Comparison of ENCODE assay signal across 8 mouse cellular contexts in genomic region chr1:75168472-75169464, GRCm38 (mm10). TPM values are rescaled to one million over a fixed set of nuclear protein-coding genes. Genes with fewer than 3 reads are reported as not detected.
A peak's percentile ranks its signal among the peaks of the same experiment; 100 is the strongest.
DNase-seq lines count a peak whose midpoint lies in the region; ATAC-seq and TF ChIP-seq lines count a peak whose summit lies in the region.

Gene Zfand2b, plus strand, starts transcription at chr1:75168646.

- H3K27me3 ChIP-seq in Patski: no peaks in the 10 kb centered on the region
- no peaks in the 10 kb centered on the region for H3K27me3 ChIP-seq in hindbrain, embryonic 13.5 days

- H3K9me3 ChIP-seq in hindbrain, embryonic 13.5 days: no peaks in the 10 kb centered on the region

- WGBS in hindbrain, embryonic 13.5 days: under 1% methylated on average over 58 of the region's 59 CpGs

- CTCF ChIA-PET in Patski (lab: Charles Lee): interaction anchor here (1.1 to 1.7 kb wide), 2 partner anchors 11 to 12 kb away, joined by 4 read pairs; partner anchors contain the start of gene Abcb6

- TF ChIP-seq CTCF in Patski (IDR thresholded peaks at IDR 0.05): no peak

- peak; percentile 93 for ATAC-seq in Patski
- peak; percentile 96 for ATAC-seq in hindbrain, embryonic 13.5 days (ENCODE audit: low FRiP score)

- peak within 1 kb of the TSS; percentile 94 for H3K27ac ChIP-seq in hindbrain, embryonic 13.5 days

- peak; percentile 61 for DNase-seq in Patski (ENCODE audit: low read depth, low spot score)
- DNase-seq in cerebellum, postnatal 14 days: peak; percentile 97
- peak; percentile 87 to 93 for DNase-seq in frontal cortex, postnatal 14 days (ENCODE audit: low spot score in 2 of 2)
- peak; percentile 90 to 95 for DNase-seq in layer of hippocampus, postnatal 25 days (ENCODE audit: extremely low spot score in 1 of 2, low spot score in 1 of 2)
- DNase-seq in lung, postnatal 25 days (ENCODE audit: low spot score): peak; percentile 98
- peak; percentile 93 for DNase-seq in retina, embryonic 14.5 days (ENCODE audit: low spot score)
- DNase-seq in thymus, postnatal 4 days: peak; percentile 99

- H3K4me1 ChIP-seq in hindbrain, embryonic 13.5 days (replicated peaks): peaks cover 15% of the 10 kb centered on the region

- peak within 1 kb of the TSS; percentile 75 for H3K4me2 ChIP-seq in hindbrain, embryonic 13.5 days

- H3K9ac ChIP-seq in hindbrain, embryonic 13.5 days: peak within 1 kb of the TSS; percentile 76

- POLR2A ChIA-PET in Patski (lab: Charles Lee): interaction anchor here (0.6 to 1.4 kb wide), 3 partner anchors 9 to 420 kb away, joined by 3 to 5 read pairs (median 3); no protein-coding TSS in a partner anchor

- peaks cover 36% of the 10 kb centered on the region for H3K36me3 ChIP-seq in hindbrain, embryonic 13.5 days

- in situ Hi-C loops in Patski (cut with MboI; ENCODE audit: low pct_unique_long_range_greater_than_20kb): no loop called here

- H3K4me3 ChIP-seq in hindbrain, embryonic 13.5 days: peak within 1 kb of the TSS; percentile 72

RNA-seq across cellular contexts. Expression of gene Zfand2b, which starts in this region (rescaled TPM):
- polyA plus RNA-seq in Patski (2021): 27.0 TPM
- 40.8 and 43.2 TPM in 2 replicates for polyA plus RNA-seq in hindbrain, embryonic 13.5 days (2015; fragmentation: Nextera tagmentation; extraction: Ambion mirVana)
- 10 to 100 TPM; 33.8 to 34.5 TPM for total RNA-seq in layer of hippocampus, postnatal 25 days (2021)

Comparison
In these comparisons a context has a peak if more than half of its experiments do, and no peak if none do; other contexts are left out.
1. Peak in every context shown above with its lines: DNase-seq, ATAC-seq, H3K4me3 ChIP-seq and H3K27ac ChIP-seq.